Mouse (Mus musculus) midbrain, embryonic 12.5 days (tissue): Measurements from ENCODE around the gene Pm20d2. TPM values are rescaled to one million over a fixed set of nuclear protein-coding genes. Genes with fewer than 3 reads are reported as not detected.

Experiments used
- ATAC-seq: fragments of 200-750 bp; cut with Nextera tagmentation; 2 replicates; pipeline ENCODE4 v1.8.0; 2017; ENCODE audit warnings: low read depth, moderate TSS enrichment, moderate library complexity; ENCODE audit not compliant: low FRiP score
- H3K27ac ChIP-seq: fragments of 300-500 bp; sonication (generic); replicated peaks from 2 replicates; pipeline ENCODE4 v1.5.1; 2016; ENCODE audit warnings: mild to moderate bottlenecking
- H3K27me3 ChIP-seq: fragments of 300-500 bp; sonication (generic); 2 replicates; pipeline ENCODE4 v1.6.1; 2016; ENCODE audit warnings: mild to moderate bottlenecking
- H3K36me3 ChIP-seq: fragments of 300-500 bp; sonication (generic); 2 replicates; pipeline ENCODE4 v1.6.1; 2016
- H3K4me1 ChIP-seq: fragments of 300-500 bp; sonication (generic); 2 replicates; pipeline ENCODE4 v1.6.1; 2016
- H3K4me2 ChIP-seq: fragments of 300-500 bp; sonication (generic); replicated peaks from 2 replicates; pipeline ENCODE4 v1.6.1; 2016; ENCODE audit warnings: mild to moderate bottlenecking, moderate library complexity
- H3K4me3 ChIP-seq: fragments of 300-500 bp; sonication (generic); 2 replicates; pipeline ENCODE4 v1.5.1; 2016; ENCODE audit warnings: mild to moderate bottlenecking
- H3K9ac ChIP-seq: fragments of 300-500 bp; sonication (generic); replicated peaks from 2 replicates; pipeline ENCODE4 v1.6.1; 2016; ENCODE audit warnings: mild to moderate bottlenecking, moderate library complexity
- H3K9me3 ChIP-seq: fragments of 300-500 bp; sonication (generic); 2 replicates; pipeline ENCODE4 v1.6.1; 2016; ENCODE audit warnings: mild to moderate bottlenecking
- WGBS: fragments of 180-500 bp; shearing (Covaris S2); methylation state at CpG from one replicate; pipeline ENCODE4 v1.1.7; 2016; 5-methylcytosine and 5-hydroxymethylcytosine counted together
- polyA plus RNA-seq: library from polyadenylated mRNA; unstranded; fragments of >200 nt; fragmentation: Nextera tagmentation; extraction: Ambion mirVana; gene quantifications from 2 replicates; pipeline ENCODE4 v1.2.1, GENCODE M21; 2016

The Pm20d2 gene
- polyA plus RNA-seq: 1.3 and 1.6 TPM in 2 replicates

- Histone ChIP-seq H3K9me3 (0 out of 2 replicates have a peak, but pooled peaks cover 4% of the 10 kb centered on the region), H3K27ac (peak within 1 kb of the TSS; percentile 77), H3K36me3 (no peaks in the 10 kb centered on the region), H3K4me2 (peak within 1 kb of the TSS; percentile 68), H3K27me3 (peaks cover 16% of the 10 kb centered on the region; the same call in 1 of the 2 replicates), H3K4me1 (peaks cover 2% of the 10 kb centered on the region; the same call in 1 of the 2 replicates), H3K4me3 (peak within 1 kb of the TSS; percentile 64), H3K9ac (peak within 1 kb of the TSS; percentile 62)
- 20% methylated on average over 6 of the region's 6 CpGs for WGBS
- ATAC-seq: no peak
These were observed at the start of gene Pm20d2 for GRCm38 (mm10) chr4:33189735-33190036. Gene Pm20d2 (minus strand): TSS chr4:33189737.

DNA sequence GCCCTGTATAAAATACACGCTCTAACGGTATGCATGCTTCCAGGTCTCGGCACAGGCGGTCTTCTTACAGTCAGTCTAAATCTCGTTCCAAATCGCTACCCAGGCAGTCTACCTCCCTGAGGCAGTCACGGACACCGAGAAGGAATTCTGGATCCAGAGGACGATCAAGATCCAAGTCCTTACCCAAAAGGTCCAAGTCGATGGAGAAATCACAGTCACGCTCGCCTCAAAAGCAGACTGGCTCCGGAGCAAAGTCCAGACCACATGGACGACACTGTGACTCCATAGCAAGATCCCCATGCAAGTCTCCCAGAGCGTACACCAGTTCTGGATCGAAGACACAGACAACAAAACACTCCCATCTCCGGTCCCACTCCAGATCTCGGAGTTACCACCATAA lies 41.3 kb upstream of the Pm20d2 start:
- 92% methylated on average over 18 of the region's 18 CpGs for WGBS
- no peaks in the 10 kb centered on the region for H3K9me3 ChIP-seq
- H3K4me2 ChIP-seq: no peak overlapping the region
- no peak overlapping the region for H3K27ac ChIP-seq
- no peak for ATAC-seq
- no peak overlapping the region for H3K9ac ChIP-seq
- H3K4me1 ChIP-seq: no peaks in the 10 kb centered on the region
- no peaks in the 10 kb centered on the region for H3K27me3 ChIP-seq
- H3K36me3 ChIP-seq: no peaks in the 10 kb centered on the region
- no peak overlapping the region for H3K4me3 ChIP-seq

GRCm38 (mm10) chr4:33229639-33230038 lies 40.1 kb upstream of the Pm20d2 start:
- ATAC-seq: no peak
- Histone ChIP-seq H3K4me2 (no peak overlapping the region), H3K27ac (no peak overlapping the region), H3K9me3 (no peaks in the 10 kb centered on the region), H3K4me1 (no peaks in the 10 kb centered on the region), H3K9ac (no peak overlapping the region), H3K4me3 (no peak overlapping the region), H3K27me3 (no peaks in the 10 kb centered on the region), H3K36me3 (no peaks in the 10 kb centered on the region)
- WGBS: 79% methylated on average over 4 of the region's 4 CpGs

DNA sequence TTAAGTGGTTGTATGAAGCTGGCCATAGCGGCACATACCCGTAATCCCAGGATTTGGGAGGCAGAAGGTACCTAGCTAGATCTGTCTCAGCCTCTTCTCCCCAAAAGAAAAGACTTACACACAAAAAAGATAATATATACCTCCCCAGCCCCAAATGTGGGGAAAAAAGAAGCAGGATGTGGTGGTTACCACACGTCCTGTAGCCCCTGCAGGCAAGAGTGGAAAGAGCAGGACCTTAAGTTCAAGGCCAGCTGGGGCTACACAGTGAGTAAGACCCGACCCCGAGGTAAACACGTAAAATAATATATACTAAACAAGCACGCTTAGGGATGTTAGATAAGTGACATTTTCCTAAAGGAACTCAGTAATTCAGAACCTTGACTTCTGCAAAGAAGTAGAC lies 37.6 kb upstream of the Pm20d2 start:
- Histone ChIP-seq H3K27ac (no peak overlapping the region), H3K4me1 (no peaks in the 10 kb centered on the region), H3K9ac (no peak overlapping the region), H3K4me3 (no peak overlapping the region), H3K27me3 (no peaks in the 10 kb centered on the region), H3K4me2 (no peak overlapping the region), H3K36me3 (no peaks in the 10 kb centered on the region), H3K9me3 (no peaks in the 10 kb centered on the region)
- 92% methylated on average over 7 of the region's 7 CpGs for WGBS
- no peak for ATAC-seq

GRCm38 (mm10) chr4:33224003-33224675 lies 34.6 kb upstream of the Pm20d2 start:
- H3K4me1 ChIP-seq: no peaks in the 10 kb centered on the region
- ATAC-seq: no peak

DNA sequence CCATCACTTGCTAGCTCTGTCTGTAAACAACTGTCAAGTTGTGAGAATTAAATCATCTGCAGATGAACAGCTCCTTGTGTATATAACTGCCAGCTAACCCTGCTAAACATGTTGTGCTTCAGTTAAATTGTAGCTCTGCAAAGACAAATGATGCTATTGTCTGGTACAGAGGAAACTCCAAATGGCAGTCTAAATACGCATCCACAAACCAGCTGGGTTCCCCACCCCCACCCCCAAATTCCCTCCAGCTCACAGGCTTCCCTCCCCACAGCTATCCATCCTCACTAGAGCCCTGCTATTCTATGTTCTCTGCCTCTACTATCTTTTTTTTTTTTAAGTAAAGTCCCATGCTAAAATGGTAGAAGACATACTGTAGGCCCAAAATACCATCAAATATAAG lies 32.3 kb upstream of the Pm20d2 start:
- 59% methylated on average over 1 of the region's 1 CpGs for WGBS
- no peak for ATAC-seq
- no peaks in the 10 kb centered on the region for H3K4me1 ChIP-seq
- H3K27me3 ChIP-seq: no peaks in the 10 kb centered on the region
- no peak overlapping the region for H3K4me2 ChIP-seq
- no peak overlapping the region for H3K27ac ChIP-seq
- H3K9ac ChIP-seq: no peak overlapping the region
- no peaks in the 10 kb centered on the region for H3K36me3 ChIP-seq
- H3K4me3 ChIP-seq: no peak overlapping the region
- no peaks in the 10 kb centered on the region for H3K9me3 ChIP-seq

More at GRCm38 (mm10) chr4:33224003-33224675, 34.6 kb upstream of the Pm20d2 start:
- H3K27ac ChIP-seq: no peak overlapping the region
- H3K4me2 ChIP-seq: no peak overlapping the region
- H3K9me3 ChIP-seq: no peaks in the 10 kb centered on the region
- H3K27me3 ChIP-seq: no peaks in the 10 kb centered on the region
- no peak overlapping the region for H3K9ac ChIP-seq
- H3K4me3 ChIP-seq: no peak overlapping the region
- WGBS: 72% methylated on average over 7 of the region's 7 CpGs
- H3K36me3 ChIP-seq: no peaks in the 10 kb centered on the region

DNA sequence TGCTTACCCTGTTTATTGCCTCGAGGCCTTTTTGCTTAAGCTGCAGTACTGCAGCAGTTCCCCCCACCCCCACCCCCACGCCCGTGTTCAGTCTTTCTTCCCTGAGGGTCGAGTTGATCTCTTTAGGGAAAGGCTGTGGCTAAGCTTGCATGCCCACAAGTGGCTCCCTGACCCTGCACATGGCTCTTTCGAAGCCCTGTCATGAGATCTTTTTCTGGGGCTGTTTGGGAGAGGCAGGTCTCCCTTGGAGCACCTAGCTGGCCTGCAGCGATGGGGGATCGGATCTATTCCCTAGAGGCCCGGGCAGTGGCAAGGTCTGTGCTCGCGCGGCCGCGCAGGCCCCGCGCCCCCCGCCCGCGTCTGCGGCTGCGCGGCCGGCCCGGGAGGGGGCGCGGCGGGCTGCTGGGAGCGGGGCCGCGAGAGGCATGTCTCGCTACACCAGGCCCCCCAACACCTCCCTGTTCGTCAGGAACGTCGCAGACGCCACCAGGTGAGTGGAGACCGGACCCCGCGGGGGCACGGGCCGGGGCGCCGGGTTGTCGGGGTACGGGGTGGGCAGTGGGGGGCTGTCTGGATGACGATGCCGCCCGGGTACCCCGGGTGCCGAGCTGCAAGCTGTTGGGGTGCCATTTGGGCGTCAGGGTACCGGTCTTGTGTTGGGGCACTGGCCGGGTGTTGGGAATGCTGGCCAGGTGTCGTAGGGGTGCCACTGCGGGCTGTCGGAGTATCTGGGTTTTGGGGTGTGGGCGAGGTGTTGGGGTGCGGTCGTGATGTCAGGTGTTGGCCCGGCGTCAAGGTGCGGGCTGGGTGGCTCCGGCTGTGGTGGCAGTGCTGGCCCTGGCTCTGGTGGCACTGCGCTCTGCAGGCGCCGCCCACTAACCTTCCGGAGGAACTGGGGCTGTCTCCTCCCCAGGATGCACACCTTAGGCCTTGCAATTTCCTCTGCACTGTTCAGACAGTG lies 19.6 kb upstream of the Pm20d2 start, which contains the start of gene Srsf12:
Gene Srsf12 (plus strand): TSS at position 111 of the 961 bp plus-strand sequence.
- Histone ChIP-seq H3K9me3 (no peaks in the 10 kb centered on the region), H3K4me3 (peak within 1 kb of the TSS; percentile 68), H3K4me2 (peak within 1 kb of the TSS; percentile 100), H3K4me1 (peaks cover 10% of the 10 kb centered on the region; the same call in 1 of the 2 replicates), H3K27me3 (no peaks in the 10 kb centered on the region), H3K27ac (peak within 1 kb of the TSS; percentile 49; the same call in 1 of the 2 replicates), H3K36me3 (no peaks in the 10 kb centered on the region), H3K9ac (peak within 1 kb of the TSS; percentile 82)
- 4% methylated on average over 57 of the region's 65 CpGs for WGBS
- peak; percentile 80 for ATAC-seq

GRCm38 (mm10) chr4:33207551-33207950 lies 18.0 kb upstream of the Pm20d2 start:
- ATAC-seq: no peak
- Histone ChIP-seq H3K4me1 (peaks cover 10% of the 10 kb centered on the region; the same call in 1 of the 2 replicates), H3K36me3 (no peaks in the 10 kb centered on the region), H3K9ac (no peak overlapping the region), H3K4me3 (no peak overlapping the region), H3K27me3 (no peaks in the 10 kb centered on the region), H3K9me3 (no peaks in the 10 kb centered on the region), H3K4me2 (no peak overlapping the region), H3K27ac (no peak overlapping the region)
- WGBS: 74% methylated on average over 2 of the region's 2 CpGs

GRCm38 (mm10) chr4:33204682-33205081 lies 15.1 kb upstream of the Pm20d2 start:
- peak; percentile 19; the same call in 1 of the 2 replicates for ATAC-seq
- peaks cover 10% of the 10 kb centered on the region; the same call in 1 of the 2 replicates for H3K4me1 ChIP-seq
- H3K4me3 ChIP-seq: no peak overlapping the region
- no peak overlapping the region for H3K27ac ChIP-seq
- no peak overlapping the region for H3K9ac ChIP-seq
- H3K4me2 ChIP-seq: no peak overlapping the region
- under 1% methylated on average over 4 of the region's 4 CpGs for WGBS
- no peaks in the 10 kb centered on the region for H3K9me3 ChIP-seq
- no peaks in the 10 kb centered on the region for H3K36me3 ChIP-seq
- H3K27me3 ChIP-seq: no peaks in the 10 kb centered on the region

DNA sequence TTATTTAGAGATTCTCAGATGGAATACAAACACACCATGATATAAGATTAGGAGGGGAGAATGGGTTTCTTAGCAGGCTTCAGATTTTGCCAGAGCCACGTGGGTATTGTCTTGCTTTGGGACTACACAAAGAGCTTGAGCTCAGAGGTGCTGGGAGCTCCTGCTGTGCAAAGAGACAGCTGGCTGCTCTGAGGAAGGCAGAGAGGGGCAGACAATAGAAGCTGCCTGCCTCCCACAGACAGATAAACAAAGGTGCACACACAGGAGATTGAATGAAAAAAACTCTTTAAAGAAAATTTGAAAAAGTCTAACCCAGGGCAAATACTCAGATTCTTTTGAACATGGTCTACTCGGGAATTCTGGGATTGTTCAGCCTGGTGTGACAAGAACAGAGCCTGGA lies 8.6 kb upstream of the Pm20d2 start:
- Histone ChIP-seq H3K27ac (no peak overlapping the region), H3K9me3 (0 out of 2 replicates have a peak, but pooled peaks cover 5% of the 10 kb centered on the region), H3K4me3 (no peak overlapping the region), H3K9ac (no peak overlapping the region), H3K27me3 (no peaks in the 10 kb centered on the region), H3K36me3 (no peaks in the 10 kb centered on the region), H3K4me2 (no peak overlapping the region), H3K4me1 (no peaks in the 10 kb centered on the region)
- WGBS: 3% methylated on average over 2 of the region's 2 CpGs
- no peak for ATAC-seq

DNA sequence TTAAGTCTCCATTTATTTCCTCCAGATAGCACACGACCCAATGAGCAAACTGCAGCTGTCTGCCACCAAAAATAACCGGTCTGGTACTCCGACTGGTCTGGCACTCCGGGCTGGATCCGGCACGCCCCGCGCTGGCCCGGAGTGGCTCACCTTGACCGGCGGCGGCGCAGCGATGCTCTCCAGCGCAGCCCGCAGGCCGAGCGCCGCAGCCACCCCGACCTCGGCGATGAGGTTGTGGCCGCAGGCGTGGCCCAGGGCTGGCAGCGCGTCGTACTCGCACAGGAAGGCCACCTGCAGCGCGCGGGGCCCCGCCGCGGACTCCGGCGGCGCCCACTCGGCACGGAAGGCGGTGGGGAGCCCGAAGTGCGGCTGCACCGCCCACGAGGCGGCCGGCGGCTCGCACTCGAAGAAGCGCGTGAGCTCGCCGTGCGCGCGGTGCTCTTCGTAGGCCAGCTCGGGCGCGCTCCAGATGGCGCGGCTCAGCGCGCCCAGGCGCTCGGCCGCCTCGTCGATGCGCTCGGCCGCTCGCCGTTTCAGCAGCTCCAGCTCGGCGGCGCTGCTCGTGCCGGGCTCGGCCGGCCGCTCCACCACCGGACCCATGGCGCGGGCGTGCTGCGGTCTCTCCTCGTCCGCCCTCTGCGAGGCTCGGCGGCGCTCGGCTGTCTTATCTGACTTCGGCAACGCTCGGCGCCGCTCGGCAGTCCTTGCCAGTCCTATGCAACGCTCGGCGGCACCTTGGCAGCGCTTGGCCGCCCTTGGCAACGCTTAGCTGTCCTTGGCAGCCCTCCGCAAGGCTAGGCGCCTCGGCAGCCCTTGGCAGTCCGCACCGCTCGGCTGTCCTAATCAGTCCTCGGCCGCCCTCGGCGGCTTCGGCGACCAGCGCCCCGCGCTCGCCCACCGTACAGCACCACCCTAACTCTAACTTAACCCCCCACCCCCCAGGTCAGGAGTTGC lies 479 bp downstream of the Pm20d2 start:
- Histone ChIP-seq H3K9me3 (no peaks in the 10 kb centered on the region), H3K9ac (peak overlapping the region; percentile 62), H3K27ac (peak overlapping the region; percentile 77), H3K4me2 (peak overlapping the region; percentile 68), H3K4me3 (peak overlapping the region; percentile 64), H3K27me3 (peaks cover 16% of the 10 kb centered on the region; the same call in 1 of the 2 replicates), H3K36me3 (no peaks in the 10 kb centered on the region), H3K4me1 (peaks cover 2% of the 10 kb centered on the region; the same call in 1 of the 2 replicates)
- ATAC-seq: peak; percentile 91
- WGBS: under 1% methylated on average over 119 of the region's 123 CpGs
